Mouse (Mus musculus): ENCODE results near the gene Pom121l2. TPM values are rescaled to one million over a fixed set of nuclear protein-coding genes. Genes with fewer than 3 reads are reported as not detected.

The Pom121l2 gene
- total RNA-seq, 2 experiments from 2014 or later = not detected

- no peak for DNase-seq
- intact Hi-C loops (cut with DNase I) = no loop called here
Observed at GRCm38 (mm10) chr13:22037415-22037814, 56.4 kb downstream of the Pom121l2 start.

Small RNA genes within 50 kb of the gene (microRNA-seq; reads per million reads assigned to microRNA genes)
- gene Gm44390 (ENCODE audit: borderline number of aligned reads in 2 of 2) = 0 reads per million in 2 experiments

Other genes with a start within 250 kb of the Pom121l2 start
- gene Hist1h4j, start 246.1 kb upstream of the Pom121l2 start, total RNA-seq (2021) = 1 to 10 TPM; 3.6 to 4.6 TPM
- gene Hist1h4k, start 230.7 kb upstream of the Pom121l2 start, total RNA-seq (2021) = 10 to 100 TPM; 52.5 to 54.1 TPM
- gene Hist1h2ak, start 227.4 kb upstream of the Pom121l2 start, total RNA-seq (2021) = 1 to 10 TPM; 9.0 to 9.3 TPM
- gene Hist1h2bn, start 227.1 kb upstream of the Pom121l2 start, total RNA-seq (2021) = 10 to 100 TPM; 11.8 to 13.3 TPM
- 10 to 100 TPM in 1 of 2 experiments, 1 to 10 TPM in 1; 9.8 to 10.6 TPM for gene Hist1h1b, start 200.6 kb upstream of the Pom121l2 start, total RNA-seq (2021)
- 10 to 100 TPM; 22.6 to 23.7 TPM for gene Hist1h3i, start 197.8 kb upstream of the Pom121l2 start, total RNA-seq (2021)
- gene Hist1h2an, start 194.0 kb upstream of the Pom121l2 start, total RNA-seq (2021) = 1 to 10 TPM; 1.0 to 2.1 TPM
- 1 to 10 TPM; 5.4 to 5.7 TPM for gene Hist1h2bp, start 193.7 kb upstream of the Pom121l2 start, total RNA-seq (2021)
- gene Hist1h2bq, start 171.0 kb upstream of the Pom121l2 start, total RNA-seq (2021) = 10 to 100 TPM; 35.1 to 36.5 TPM
- gene Hist1h2ao, start 170.7 kb upstream of the Pom121l2 start, total RNA-seq (2021) = not detected
- 10 to 100 TPM; 61.3 to 84.6 TPM for gene Hist1h4m, start 169.4 kb upstream of the Pom121l2 start, total RNA-seq (2021)
- 1 to 10 TPM; 4.7 to 7.4 TPM for gene Hist1h4n, start 149.0 kb upstream of the Pom121l2 start, total RNA-seq (2021)
- 10 to 100 TPM; 27.2 to 33.8 TPM for gene Hist1h2ap, start 147.7 kb upstream of the Pom121l2 start, total RNA-seq (2021)
- gene Hist1h2br, start 147.5 kb upstream of the Pom121l2 start, total RNA-seq (2021) = 10 to 100 TPM; 35.2 to 36.8 TPM
- under 1 TPM; 0.97 to 0.98 TPM for gene Zfp184, start 36.1 kb upstream of the Pom121l2 start, total RNA-seq (2021)
- gene Prss16, start 28.5 kb downstream of the Pom121l2 start, total RNA-seq (2021) = not detected
- 10 to 100 TPM in 1 of 2 experiments, 1 to 10 TPM in 1; 2.3 to 12.5 TPM for gene Hist1h2ah, start 54.4 kb downstream of the Pom121l2 start, total RNA-seq (2021)
- gene Hist1h2bk, start 54.7 kb downstream of the Pom121l2 start, total RNA-seq (2021) = 10 to 100 TPM; 23.3 to 28.1 TPM
- 10 to 100 TPM; 15.8 to 18.6 TPM for gene Hist1h4i, start 60.2 kb downstream of the Pom121l2 start, total RNA-seq (2021)
- 10 to 100 TPM; 10.3 to 10.5 TPM for gene Hist1h2ag, start 61.8 kb downstream of the Pom121l2 start, total RNA-seq (2021)
- 1 to 10 TPM; 7.2 to 9.7 TPM for gene Hist1h2bj, start 62.0 kb downstream of the Pom121l2 start, total RNA-seq (2021)
- not detected for gene Vmn1r188, start 103.2 kb downstream of the Pom121l2 start, total RNA-seq (2021)
- gene Vmn1r189, start 124.6 kb downstream of the Pom121l2 start, total RNA-seq (2021) = not detected
- not detected for gene Vmn1r191, start 202.8 kb downstream of the Pom121l2 start, total RNA-seq (2021)
- not detected for gene Vmn1r192, start 209.9 kb downstream of the Pom121l2 start, total RNA-seq (2021)
- gene Vmn1r193, start 242.0 kb downstream of the Pom121l2 start, total RNA-seq (2021) = not detected

Measured in heart, postnatal 36 days (tissue).